Mouse (Mus musculus): ENCODE results near the gene Nek6. TPM values are rescaled to one million over a fixed set of nuclear protein-coding genes. Genes with fewer than 3 reads are reported as not detected.

Gene Nek6
- 10 to 100 TPM; 28.2 to 29.4 TPM for total RNA-seq (2021)
- long read RNA-seq, experiment 1, full-length matches to known transcripts, result 61 of 67 reads
- long read RNA-seq, experiment 1, partial matches to known transcripts, result 1 of 67 reads
- long read RNA-seq, experiment 1, other reads (novel, unspliced or antisense), result 5 of 67 reads
- long read RNA-seq, experiment 2, full-length matches to known transcripts, result 39 of 43 reads
- long read RNA-seq, experiment 2, partial matches to known transcripts, result 2 of 43 reads
- long read RNA-seq, experiment 2, other reads (novel, unspliced or antisense), result 2 of 43 reads

- intact Hi-C loops (cut with DNase I), result loop anchor here (5.0 kb wide), 1 partner anchor 66 kb away; no protein-coding TSS in a partner anchor
- TF ChIP-seq CTCF (IDR thresholded peaks at IDR 0.05), result no peak
- peak; percentile 64 to 71 for DNase-seq (ENCODE audit: extremely low spot score in 1 of 2, low spot score in 2 of 2)
- peak within 1 kb of the TSS; percentile 88 for H3K27ac ChIP-seq
- H3K4me3 ChIP-seq, result peak within 1 kb of the TSS; percentile 81
Observed at GRCm38 (mm10) chr2:38511487-38512307, at the start of gene Nek6. Gene Nek6 (plus strand): TSS chr2:38511643.

GRCm38 (mm10) chr2:38462323-38462722 lies 49.1 kb upstream of the Nek6 start:
- TF ChIP-seq CTCF (IDR thresholded peaks at IDR 0.05), result no peak
- intact Hi-C loops (cut with DNase I), result no loop called here
- Histone ChIP-seq H3K27ac (no peak overlapping the region), H3K4me3 (no peak overlapping the region)
- DNase-seq (ENCODE audit: extremely low spot score in 1 of 2, low spot score in 2 of 2), result no peak

- intact Hi-C loops (cut with DNase I), result no loop called here
- no peak for DNase-seq (ENCODE audit: extremely low spot score in 1 of 2, low spot score in 2 of 2)
- H3K27ac ChIP-seq, result no peak overlapping the region
- TF ChIP-seq CTCF (IDR thresholded peaks at IDR 0.05), result no peak
- no peak overlapping the region for H3K4me3 ChIP-seq
Observed at GRCm38 (mm10) chr2:38468845-38469244, 42.6 kb upstream of the Nek6 start.

GRCm38 (mm10) chr2:38471745-38472144 lies 39.7 kb upstream of the Nek6 start:
- Histone ChIP-seq H3K4me3 (no peak overlapping the region), H3K27ac (no peak overlapping the region)
- TF ChIP-seq CTCF (IDR thresholded peaks at IDR 0.05), result no peak
- intact Hi-C loops (cut with DNase I), result no loop called here
- no peak for DNase-seq (ENCODE audit: extremely low spot score in 1 of 2, low spot score in 2 of 2)

- no peak for TF ChIP-seq CTCF (IDR thresholded peaks at IDR 0.05)
- Histone ChIP-seq H3K4me3 (no peak overlapping the region), H3K27ac (no peak overlapping the region)
- intact Hi-C loops (cut with DNase I), result no loop called here
- no peak for DNase-seq (ENCODE audit: extremely low spot score in 1 of 2, low spot score in 2 of 2)
Observed at GRCm38 (mm10) chr2:38472829-38473228, 38.6 kb upstream of the Nek6 start.

GRCm38 (mm10) chr2:38476871-38477496 lies 34.5 kb upstream of the Nek6 start:
- no peak overlapping the region for H3K27ac ChIP-seq
- no peak for DNase-seq (ENCODE audit: extremely low spot score in 1 of 2, low spot score in 2 of 2)
- H3K4me3 ChIP-seq, result no peak overlapping the region
- no peak for TF ChIP-seq CTCF (IDR thresholded peaks at IDR 0.05)
- intact Hi-C loops (cut with DNase I), result no loop called here

GRCm38 (mm10) chr2:38477497-38477873 lies 34.0 kb upstream of the Nek6 start:
- Histone ChIP-seq H3K4me3 (no peak overlapping the region), H3K27ac (no peak overlapping the region)
- no peak for DNase-seq (ENCODE audit: extremely low spot score in 1 of 2, low spot score in 2 of 2)
- no peak for TF ChIP-seq CTCF (IDR thresholded peaks at IDR 0.05)
- intact Hi-C loops (cut with DNase I), result no loop called here

- intact Hi-C loops (cut with DNase I), result no loop called here
- no peak overlapping the region for H3K27ac ChIP-seq
- no peak for DNase-seq (ENCODE audit: extremely low spot score in 1 of 2, low spot score in 2 of 2)
- TF ChIP-seq CTCF (IDR thresholded peaks at IDR 0.05), result no peak
- H3K4me3 ChIP-seq, result no peak overlapping the region
Observed at GRCm38 (mm10) chr2:38478683-38479082, 32.8 kb upstream of the Nek6 start.

GRCm38 (mm10) chr2:38479541-38479940 lies 31.9 kb upstream of the Nek6 start:
- Histone ChIP-seq H3K27ac (no peak overlapping the region), H3K4me3 (no peak overlapping the region)
- TF ChIP-seq CTCF (IDR thresholded peaks at IDR 0.05), result no peak
- DNase-seq (ENCODE audit: extremely low spot score in 1 of 2, low spot score in 2 of 2), result no peak
- intact Hi-C loops (cut with DNase I), result no loop called here

DNA sequence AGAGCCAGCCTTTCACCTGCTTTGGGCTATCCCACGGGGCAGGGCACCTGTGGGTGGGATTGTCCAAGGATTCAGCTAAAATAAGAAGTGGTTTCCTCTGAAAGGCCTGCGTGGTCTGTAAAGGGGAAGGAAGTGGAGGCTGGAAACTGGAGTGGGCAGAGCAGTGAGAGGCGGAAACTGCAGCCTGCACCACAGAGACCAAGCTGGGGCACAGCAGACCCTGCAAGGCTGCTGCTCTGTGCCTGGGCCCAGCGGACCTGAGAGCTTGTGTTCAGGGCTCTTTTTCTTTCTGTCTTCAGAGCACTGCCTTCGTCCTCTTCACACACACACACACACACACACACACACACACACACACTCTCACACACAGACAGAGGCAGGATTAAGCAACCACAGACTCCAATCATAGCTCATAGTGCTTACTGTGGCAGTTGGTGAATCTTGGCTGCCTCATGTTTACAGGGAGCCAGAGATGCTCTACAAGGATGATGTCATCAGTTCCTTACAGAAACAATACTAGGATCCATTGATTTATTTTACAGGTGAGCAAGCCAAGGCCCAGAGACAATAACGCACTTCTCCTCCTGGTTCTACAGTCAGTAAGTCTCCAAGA lies 30.2 kb upstream of the Nek6 start:
- intact Hi-C loops (cut with DNase I), result no loop called here

GRCm38 (mm10) chr2:38482122-38482521 lies 29.3 kb upstream of the Nek6 start:
- DNase-seq (ENCODE audit: extremely low spot score in 1 of 2, low spot score in 2 of 2), result no peak
- intact Hi-C loops (cut with DNase I), result no loop called here
- Histone ChIP-seq H3K4me3 (no peak overlapping the region), H3K27ac (no peak overlapping the region)
- no peak; the same call in 1 of the 2 replicates for TF ChIP-seq CTCF (IDR thresholded peaks at IDR 0.05)

More for the DNA sequence above, 30.2 kb upstream of the Nek6 start:
- Histone ChIP-seq H3K27ac (0 out of 2 replicates have a peak overlapping the region, but pooled peaks have one; percentile 7), H3K4me3 (no peak overlapping the region)
- no peak for DNase-seq (ENCODE audit: extremely low spot score in 1 of 2, low spot score in 2 of 2)
- no peak for TF ChIP-seq CTCF (IDR thresholded peaks at IDR 0.05)
